Mouse (Mus musculus) frontal cortex, adult 2 months (tissue): ENCODE data around the gene Tnxb. TPM values are rescaled to one million over a fixed set of nuclear protein-coding genes. Genes with fewer than 3 reads are reported as not detected.
"Not testable (repeated sequence)": the region's sequence is repeated elsewhere in the genome, so short reads cannot be mapped to it uniquely, and the experiment has no call there.

Experiments
- DNase-seq, 2 experiments: peaks; one replicate each; pipeline ENCODE4 v3.0.0; 2022; ENCODE audit warnings: low spot score in 1 of 2; ENCODE audit errors: extremely low spot score in 1 of 2
- polyA plus RNA-seq: library from polyadenylated mRNA; depleted of rRNA; stranded (reverse); fragments of >200 nt; gene quantifications from 2 replicates; pipeline ENCODE4 v1.2.3, GENCODE M21; 2012; rRNA removed

Tnxb gene
- polyA plus RNA-seq, 1 experiment: 1.6 TPM

- DNase-seq: no peak
Measured at GRCm38 (mm10) chr17:34723066-34723465, 52.7 kb downstream of the Tnxb start.

DNA sequence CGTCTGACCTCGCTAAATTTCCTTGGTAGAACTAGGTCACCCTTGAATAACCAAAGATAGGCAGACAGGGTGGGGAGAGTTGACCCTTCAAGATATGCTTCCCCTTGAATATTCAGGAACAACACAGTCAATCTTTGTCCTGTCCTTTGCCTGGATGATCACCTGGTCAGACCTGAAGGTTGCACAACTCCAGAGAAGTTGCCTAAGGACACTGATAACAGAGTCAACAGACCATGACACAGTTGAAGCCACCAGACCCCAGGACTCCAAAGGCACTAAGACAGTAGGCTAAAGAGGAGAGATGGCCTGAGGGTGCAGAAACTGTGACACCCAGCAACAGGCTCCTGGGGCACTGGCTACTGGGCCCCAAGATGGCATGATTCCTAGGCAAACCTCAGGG, 57.6 kb downstream of the Tnxb start:
- no peak for DNase-seq

- not testable (repeated sequence) for DNase-seq
Measured at GRCm38 (mm10) chr17:34729155-34729554, 58.8 kb downstream of the Tnxb start.

GRCm38 (mm10) chr17:34729779-34730553, 59.6 kb downstream of the Tnxb start:
- DNase-seq: not testable (repeated sequence)

DNA sequence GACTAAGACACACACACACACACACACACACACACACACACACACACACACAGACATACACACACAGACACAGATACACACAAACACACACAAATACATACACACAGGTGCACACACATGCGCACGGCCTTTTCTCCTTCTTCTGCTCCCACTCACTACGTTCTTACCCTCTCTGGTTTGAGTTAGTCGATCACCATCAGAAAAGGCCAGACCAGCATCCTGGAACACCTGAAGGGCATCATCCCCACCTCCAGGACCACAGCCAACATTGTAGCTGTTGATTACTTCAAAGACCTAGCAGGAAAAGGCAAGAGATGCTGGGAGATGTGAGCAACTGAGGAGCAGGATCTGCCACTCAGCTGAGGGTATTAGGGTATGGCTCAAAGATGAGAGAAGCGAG, 67.1 kb downstream of the Tnxb start:
- not testable (repeated sequence) for DNase-seq

GRCm38 (mm10) chr17:34739708-34740107, 69.4 kb downstream of the Tnxb start:
- not testable (repeated sequence) for DNase-seq

- DNase-seq: no peak
Measured at GRCm38 (mm10) chr17:34740280-34740679, 69.9 kb downstream of the Tnxb start.

DNA sequence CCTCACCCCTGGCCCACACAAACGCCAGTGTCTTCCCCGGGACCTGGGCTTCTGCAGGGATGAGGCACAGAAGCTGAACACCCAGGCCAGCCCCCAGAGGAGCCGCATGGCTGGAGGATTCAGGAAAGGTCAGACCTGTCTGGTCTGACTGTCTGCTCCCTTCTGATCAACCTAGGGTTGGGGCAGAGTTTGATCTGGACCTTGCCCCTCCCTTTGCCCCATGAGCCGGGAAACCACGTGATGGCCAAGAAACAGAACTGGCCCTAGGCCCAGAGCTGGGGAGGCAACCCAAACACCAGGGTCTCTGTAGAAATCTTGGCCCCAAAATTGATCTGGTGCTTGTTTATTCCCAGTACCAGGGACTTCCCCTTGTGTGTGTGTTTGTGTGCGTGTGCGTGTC, 73.4 kb downstream of the Tnxb start, which contains the start of gene C4b:
Gene C4b (minus strand): TSS at position 164 of the 400 bp plus-strand sequence.
- peak in 1 of 2 experiments; percentile 4 for DNase-seq

- no peak for DNase-seq
Measured at GRCm38 (mm10) chr17:34744206-34744605, 73.9 kb downstream of the Tnxb start.

GRCm38 (mm10) chr17:34744611-34745010, 74.3 kb downstream of the Tnxb start:
- DNase-seq: not testable (repeated sequence)

GRCm38 (mm10) chr17:34745166-34745565, 74.8 kb downstream of the Tnxb start:
- DNase-seq: not testable (repeated sequence)

DNA sequence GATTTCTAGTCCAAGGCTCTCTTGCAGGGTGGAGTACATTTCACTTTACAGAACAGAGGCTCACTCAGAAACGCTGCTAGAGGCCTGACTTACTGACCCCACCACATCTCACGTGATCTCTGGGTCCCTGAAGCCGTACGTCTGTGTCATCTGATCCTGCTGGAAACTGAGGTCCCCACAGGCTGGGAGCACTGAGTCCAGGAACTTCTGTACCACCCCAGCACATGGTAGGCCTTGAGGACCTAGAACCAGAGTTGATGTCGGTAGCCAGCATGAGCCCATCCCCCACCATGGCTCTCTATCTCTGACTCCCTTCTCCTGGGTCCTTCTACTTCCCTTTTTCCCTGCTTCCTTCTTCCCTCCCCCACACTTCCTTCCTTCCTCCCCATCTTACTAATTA, 76.2 kb downstream of the Tnxb start:
- no peak for DNase-seq

DNA sequence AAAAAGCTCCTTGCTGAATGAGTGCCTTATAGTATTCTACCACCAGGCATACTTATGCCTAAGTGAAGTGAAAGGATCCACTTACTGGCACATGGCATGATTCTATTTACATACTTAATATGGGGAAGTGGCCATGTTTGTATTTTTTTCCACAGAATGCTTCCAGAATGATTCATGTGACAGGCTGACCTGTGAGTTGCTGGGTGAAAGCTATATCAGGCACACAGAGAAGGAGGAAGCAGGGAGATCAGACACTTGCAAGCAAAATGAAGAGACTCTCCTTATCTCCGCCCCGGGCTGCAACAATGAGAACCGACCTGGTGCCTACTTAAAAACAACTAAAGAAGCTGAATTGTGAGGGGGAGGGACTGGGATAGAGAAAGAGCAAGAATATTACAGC, 91.1 kb downstream of the Tnxb start:
- DNase-seq: no peak

Other genes starting within 250 kb of the Tnxb start
- not detected in 2 replicates for gene Btnl4, start 193.2 kb upstream of the Tnxb start, polyA plus RNA-seq
- gene Btnl6, start 153.2 kb upstream of the Tnxb start, polyA plus RNA-seq: not detected in 2 replicates
- gene Notch4, start 106.3 kb upstream of the Tnxb start, polyA plus RNA-seq: 6.2 and 7.2 TPM in 2 replicates
- gene Gpsm3, start 80.7 kb upstream of the Tnxb start, polyA plus RNA-seq: 2.8 and 3.4 TPM in 2 replicates
- 67.0 and 71.3 TPM in 2 replicates for gene Pbx2, start 79.3 kb upstream of the Tnxb start, polyA plus RNA-seq
- gene Ager, start 72.7 kb upstream of the Tnxb start, polyA plus RNA-seq: 2.1 TPM in 2 replicates
- gene Rnf5, start 66.8 kb upstream of the Tnxb start, polyA plus RNA-seq: 127 and 145 TPM in 2 replicates
- gene Agpat1, start 66.3 kb upstream of the Tnxb start, polyA plus RNA-seq: 204 and 229 TPM in 2 replicates
- 9.7 and 10.5 TPM in 2 replicates for gene Egfl8, start 54.6 kb upstream of the Tnxb start, polyA plus RNA-seq
- 41.9 and 43.0 TPM in 2 replicates for gene Ppt2, start 42.0 kb upstream of the Tnxb start, polyA plus RNA-seq
- gene Prrt1, start 41.0 kb upstream of the Tnxb start, polyA plus RNA-seq: 150 and 179 TPM in 2 replicates
- 6.7 and 7.9 TPM in 2 replicates for gene Fkbpl, start 25.8 kb upstream of the Tnxb start, polyA plus RNA-seq
- 57.7 and 59.6 TPM in 2 replicates for gene Atf6b, start 23.4 kb upstream of the Tnxb start, polyA plus RNA-seq
- 18.8 and 22.8 TPM in 2 replicates for gene C4b, start 73.3 kb downstream of the Tnxb start, polyA plus RNA-seq
- 0.04 TPM in 1 of 2 replicates, not detected in the other for gene Cyp21a1, start 134.0 kb downstream of the Tnxb start, polyA plus RNA-seq
- gene Stk19, start 166.4 kb downstream of the Tnxb start, polyA plus RNA-seq: 71.8 and 77.6 TPM in 2 replicates
- gene Dxo, start 166.5 kb downstream of the Tnxb start, polyA plus RNA-seq: 47.3 and 56.4 TPM in 2 replicates
- 72.8 and 77.5 TPM in 2 replicates for gene Skiv2l, start 179.7 kb downstream of the Tnxb start, polyA plus RNA-seq
- 60.8 and 66.2 TPM in 2 replicates for gene Nelfe, start 179.9 kb downstream of the Tnxb start, polyA plus RNA-seq
- 0.29 and 0.44 TPM in 2 replicates for gene Cfb, start 192.0 kb downstream of the Tnxb start, polyA plus RNA-seq
- gene Zbtb12, start 208.9 kb downstream of the Tnxb start, polyA plus RNA-seq: 7.5 and 8.8 TPM in 2 replicates
- 0.08 TPM in 1 of 2 replicates, not detected in the other for gene Gm20547, start 211.5 kb downstream of the Tnxb start, polyA plus RNA-seq
- gene C2, start 227.7 kb downstream of the Tnxb start, polyA plus RNA-seq: 2.9 and 3.2 TPM in 2 replicates
- 268 and 290 TPM in 2 replicates for gene Ehmt2, start 227.9 kb downstream of the Tnxb start, polyA plus RNA-seq
- 0.27 and 0.38 TPM in 2 replicates for gene Slc44a4, start 243.9 kb downstream of the Tnxb start, polyA plus RNA-seq